Mouse (Mus musculus): ENCODE data around the gene C1qtnf6. TPM values are rescaled to one million over a fixed set of nuclear protein-coding genes. Genes with fewer than 3 reads are reported as not detected.

The C1qtnf6 gene
- polyA plus RNA-seq, 1 experiment from 2014 or later = 21.5 TPM

DNA sequence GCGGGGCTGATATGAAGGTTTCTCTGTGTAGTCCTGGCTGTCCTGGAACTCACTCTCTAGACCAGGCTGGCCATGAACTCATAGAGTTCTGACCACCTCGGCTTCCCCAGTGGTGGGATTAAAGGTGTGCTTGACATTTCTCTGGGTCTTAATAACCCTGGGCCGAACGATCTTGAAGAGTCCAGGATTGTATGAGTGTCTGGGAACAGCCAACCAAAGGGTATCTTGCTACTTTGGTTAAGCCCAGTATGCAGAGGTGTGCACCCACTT is 170 bp upstream of the C1qtnf6 start:
- Histone ChIP-seq H3K4me2 (replicated peaks; ENCODE audit: low read depth, low read length) (peak overlapping the region; percentile 48), H3K27ac (ENCODE audit: low read length) (peak overlapping the region; percentile 74), H3K27me3 (replicated peaks; ENCODE audit: insufficient read depth, low read length) (no peaks in the 10 kb centered on the region), H3K4me3 (ENCODE audit: low read depth, low read length) (no peak overlapping the region; the same call in 1 of the 2 replicates), H3K9ac (replicated peaks; ENCODE audit: low read depth) (peak overlapping the region; percentile 35; the same call in 1 of the 2 replicates), H3K9me3 (ENCODE audit: low read length) (no peaks in the 10 kb centered on the region), H3K4me1 (ENCODE audit: insufficient read depth, low read depth, low read length) (peaks cover 8% of the 10 kb centered on the region; the same call in 1 of the 2 replicates), H3K36me3 (ENCODE audit: insufficient read depth, low read length) (no peaks in the 10 kb centered on the region)
- ATAC-seq (no peak), DNase-seq (ENCODE audit: low spot score) (no peak)
- TF ChIP-seq EP300 (IDR thresholded peaks at IDR 0.05) (no peak), CTCF (IDR thresholded peaks at IDR 0.05) (no peak)
- WGBS = 41% methylated on average over 4 of the region's 4 CpGs

GRCm38 (mm10) chr15:78530141-78530540 is 1.1 kb downstream of the C1qtnf6 start:
- Histone ChIP-seq H3K4me2 (replicated peaks; ENCODE audit: low read depth, low read length) (no peak overlapping the region), H3K36me3 (ENCODE audit: insufficient read depth, low read length) (no peaks in the 10 kb centered on the region), H3K27me3 (replicated peaks; ENCODE audit: insufficient read depth, low read length) (no peaks in the 10 kb centered on the region), H3K9ac (replicated peaks; ENCODE audit: low read depth) (peak overlapping the region; percentile 32; the same call in 1 of the 2 replicates), H3K27ac (ENCODE audit: low read length) (peak overlapping the region; percentile 32; the same call in 1 of the 2 replicates), H3K9me3 (ENCODE audit: low read length) (no peaks in the 10 kb centered on the region), H3K4me1 (ENCODE audit: insufficient read depth, low read depth, low read length) (peaks cover 8% of the 10 kb centered on the region; the same call in 1 of the 2 replicates), H3K4me3 (ENCODE audit: low read depth, low read length) (no peak overlapping the region)
- TF ChIP-seq EP300 (IDR thresholded peaks at IDR 0.05) (no peak), CTCF (IDR thresholded peaks at IDR 0.05) (no peak)
- 64% methylated on average over 3 of the region's 3 CpGs for WGBS
- ATAC-seq (no peak), DNase-seq (ENCODE audit: low spot score) (no peak)

DNA sequence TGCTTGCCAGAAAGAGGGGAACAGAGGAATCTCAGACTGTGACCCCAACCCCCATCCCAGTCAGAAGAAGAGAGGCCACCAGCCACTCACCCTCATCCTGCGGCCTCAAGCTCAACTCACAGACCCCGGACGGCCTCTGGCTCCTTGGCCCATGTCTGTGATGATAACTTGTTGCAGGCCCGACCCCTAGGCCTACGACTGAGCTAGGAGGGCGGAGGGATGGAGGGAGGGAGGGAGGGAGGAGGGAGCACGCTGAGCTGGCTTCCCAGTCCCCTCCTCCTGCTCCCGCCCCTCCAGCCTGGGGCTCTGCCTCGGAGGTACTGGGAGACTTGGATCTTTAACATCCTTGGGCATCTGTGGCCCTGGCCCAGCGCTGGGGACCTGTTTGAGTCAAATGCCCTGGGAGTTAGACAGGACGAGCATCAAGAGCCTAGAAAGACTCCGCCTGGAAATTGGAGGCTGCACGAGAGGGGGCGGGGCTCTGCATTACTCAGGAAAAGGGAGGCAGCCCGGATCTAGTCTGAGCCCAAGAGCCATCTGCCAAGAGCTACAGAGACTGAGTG is 1.7 kb downstream of the C1qtnf6 start:
- 5% methylated on average over 14 of the region's 15 CpGs for WGBS
- peak overlapping the region; percentile 76 for H3K27ac ChIP-seq (ENCODE audit: low read length)
- no peaks in the 10 kb centered on the region for H3K9me3 ChIP-seq (ENCODE audit: low read length)
- H3K4me1 ChIP-seq (ENCODE audit: insufficient read depth, low read depth, low read length) = peaks cover 8% of the 10 kb centered on the region; the same call in 1 of the 2 replicates
- peak; percentile 39 for ATAC-seq
- H3K27me3 ChIP-seq (replicated peaks; ENCODE audit: insufficient read depth, low read length) = no peaks in the 10 kb centered on the region
- peak; percentile 75 for DNase-seq (ENCODE audit: low spot score)
- TF ChIP-seq EP300 (IDR thresholded peaks at IDR 0.05) = no peak
- no peak for TF ChIP-seq CTCF (IDR thresholded peaks at IDR 0.05)
- peak overlapping the region; percentile 32; the same call in 1 of the 2 replicates for H3K9ac ChIP-seq (replicated peaks; ENCODE audit: low read depth)
- peak overlapping the region; percentile 48 for H3K4me2 ChIP-seq (replicated peaks; ENCODE audit: low read depth, low read length)
- H3K4me3 ChIP-seq (ENCODE audit: low read depth, low read length) = peak overlapping the region; percentile 36
- H3K36me3 ChIP-seq (ENCODE audit: insufficient read depth, low read length) = no peaks in the 10 kb centered on the region

DNA sequence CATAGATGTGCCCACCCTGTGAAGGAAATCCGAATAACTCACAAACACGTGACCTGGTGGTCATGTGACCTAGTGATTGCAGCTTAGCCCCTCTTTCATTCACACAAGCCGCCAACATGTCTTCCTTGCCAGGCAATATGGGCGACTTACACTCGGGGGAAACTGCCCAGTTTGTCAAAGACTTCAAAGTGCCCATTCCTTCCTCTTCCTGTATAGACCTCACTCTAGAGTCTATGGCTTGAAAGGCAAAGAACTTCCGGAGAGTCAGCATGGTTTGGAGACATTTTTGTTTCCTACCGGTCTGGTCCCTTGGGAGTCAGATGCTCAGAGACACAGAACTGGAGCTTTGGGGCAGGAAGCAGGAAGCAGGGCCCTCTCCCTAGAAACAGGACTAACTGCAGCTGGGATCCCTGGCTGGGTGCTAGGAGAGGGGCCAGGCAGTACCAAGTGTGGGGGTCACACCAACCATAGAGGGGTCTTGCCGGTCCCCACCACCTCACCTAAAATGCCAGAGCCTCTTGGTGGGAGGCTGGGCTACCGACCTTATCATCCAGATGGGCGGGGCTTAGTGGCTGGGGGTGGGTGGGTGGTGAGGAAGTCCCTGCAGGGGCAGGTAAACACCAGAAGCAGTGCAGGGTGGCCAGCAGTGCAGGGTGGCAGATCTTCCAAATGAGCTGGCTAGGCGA is 2.3 kb downstream of the C1qtnf6 start:
- peak; percentile 45 for DNase-seq (ENCODE audit: low spot score)
- Histone ChIP-seq H3K4me1 (ENCODE audit: insufficient read depth, low read depth, low read length) (peaks cover 8% of the 10 kb centered on the region; the same call in 1 of the 2 replicates), H3K4me3 (ENCODE audit: low read depth, low read length) (peak overlapping the region; percentile 36), H3K9ac (replicated peaks; ENCODE audit: low read depth) (peak overlapping the region; percentile 32; the same call in 1 of the 2 replicates), H3K36me3 (ENCODE audit: insufficient read depth, low read length) (no peaks in the 10 kb centered on the region), H3K4me2 (replicated peaks; ENCODE audit: low read depth, low read length) (peak overlapping the region; percentile 48), H3K27ac (ENCODE audit: low read length) (peak overlapping the region; percentile 76), H3K27me3 (replicated peaks; ENCODE audit: insufficient read depth, low read length) (no peaks in the 10 kb centered on the region), H3K9me3 (ENCODE audit: low read length) (no peaks in the 10 kb centered on the region)
- TF ChIP-seq CTCF (IDR thresholded peaks at IDR 0.05) (no peak), EP300 (IDR thresholded peaks at IDR 0.05) (no peak)
- no peak for ATAC-seq
- WGBS = 20% methylated on average over 10 of the region's 11 CpGs

DNA sequence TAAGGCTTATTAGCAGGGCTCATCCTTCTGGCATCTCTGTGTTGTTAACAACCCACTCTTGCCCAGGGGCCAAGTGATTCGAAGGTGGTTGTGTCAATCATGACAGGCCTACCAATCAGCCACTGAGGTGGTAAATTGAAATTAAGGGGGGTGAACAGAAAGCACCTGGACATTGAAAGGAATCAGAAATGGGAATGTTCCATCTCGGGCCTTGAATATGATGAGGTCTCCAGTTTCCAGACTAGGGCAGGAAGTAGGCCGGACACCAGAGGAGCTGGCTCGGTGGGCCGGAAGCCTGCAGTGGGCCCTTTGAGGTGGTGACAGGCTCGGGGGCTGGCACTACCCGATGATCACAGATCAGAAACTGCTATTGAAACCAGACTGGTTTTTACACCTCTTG is 3.2 kb downstream of the C1qtnf6 start:
- Histone ChIP-seq H3K4me3 (ENCODE audit: low read depth, low read length) (no peak overlapping the region), H3K9ac (replicated peaks; ENCODE audit: low read depth) (no peak overlapping the region), H3K27me3 (replicated peaks; ENCODE audit: insufficient read depth, low read length) (no peaks in the 10 kb centered on the region), H3K4me2 (replicated peaks; ENCODE audit: low read depth, low read length) (peak overlapping the region; percentile 48; the same call in 1 of the 2 replicates), H3K9me3 (ENCODE audit: low read length) (no peaks in the 10 kb centered on the region), H3K4me1 (ENCODE audit: insufficient read depth, low read depth, low read length) (peaks cover 8% of the 10 kb centered on the region; the same call in 1 of the 2 replicates), H3K36me3 (ENCODE audit: insufficient read depth, low read length) (no peaks in the 10 kb centered on the region), H3K27ac (ENCODE audit: low read length) (peak overlapping the region; percentile 76; the same call in 1 of the 2 replicates)
- WGBS = 46% methylated on average over 7 of the region's 7 CpGs
- DNase-seq (ENCODE audit: low spot score) = peak; percentile 31
- TF ChIP-seq CTCF (IDR thresholded peaks at IDR 0.05) (no peak), EP300 (IDR thresholded peaks at IDR 0.05) (no peak)
- ATAC-seq = no peak

DNA sequence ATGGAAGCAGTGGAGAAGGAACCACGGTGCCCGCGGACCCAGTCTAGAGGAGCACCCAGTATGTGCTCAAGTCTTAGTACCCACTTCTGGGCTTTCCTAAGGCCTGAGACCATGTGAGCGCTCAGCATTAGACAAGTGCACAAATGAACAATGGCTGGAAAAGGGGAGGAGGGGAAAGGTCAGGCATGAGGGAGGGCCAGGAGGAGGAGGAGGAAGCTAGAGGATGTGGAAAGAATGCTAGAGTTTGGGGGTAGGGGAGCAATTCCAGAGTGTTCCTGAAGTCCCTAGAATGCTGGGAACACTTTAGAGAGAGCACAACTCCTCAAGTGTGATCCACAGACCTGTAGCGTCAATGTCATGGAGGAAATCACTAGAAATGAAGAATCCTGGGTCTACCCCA is 7.1 kb downstream of the C1qtnf6 start:
- Histone ChIP-seq H3K27ac (ENCODE audit: low read length) (no peak overlapping the region), H3K36me3 (ENCODE audit: insufficient read depth, low read length) (no peaks in the 10 kb centered on the region), H3K4me3 (ENCODE audit: low read depth, low read length) (no peak overlapping the region), H3K27me3 (replicated peaks; ENCODE audit: insufficient read depth, low read length) (no peaks in the 10 kb centered on the region), H3K4me2 (replicated peaks; ENCODE audit: low read depth, low read length) (no peak overlapping the region), H3K4me1 (ENCODE audit: insufficient read depth, low read depth, low read length) (no peaks in the 10 kb centered on the region; the same call in 1 of the 2 replicates), H3K9ac (replicated peaks; ENCODE audit: low read depth) (no peak overlapping the region), H3K9me3 (ENCODE audit: low read length) (no peaks in the 10 kb centered on the region)
- whole genome bisulfite sequencing = 74% methylated on average over 5 of the region's 5 CpGs
- no peak for TF ChIP-seq CTCF (IDR thresholded peaks at IDR 0.05)
- no peak for TF ChIP-seq EP300 (IDR thresholded peaks at IDR 0.05)
- ATAC-seq (no peak), DNase-seq (ENCODE audit: low spot score) (no peak)

All from lung, postnatal 0 days (tissue).